Mouse (Mus musculus): ENCODE results near the gene Vcl. TPM values are rescaled to one million over a fixed set of nuclear protein-coding genes. Genes with fewer than 3 reads are reported as not detected.

Gene Vcl
- polyA plus RNA-seq, 1 experiment from 2014 or later = 108 TPM

DNA sequence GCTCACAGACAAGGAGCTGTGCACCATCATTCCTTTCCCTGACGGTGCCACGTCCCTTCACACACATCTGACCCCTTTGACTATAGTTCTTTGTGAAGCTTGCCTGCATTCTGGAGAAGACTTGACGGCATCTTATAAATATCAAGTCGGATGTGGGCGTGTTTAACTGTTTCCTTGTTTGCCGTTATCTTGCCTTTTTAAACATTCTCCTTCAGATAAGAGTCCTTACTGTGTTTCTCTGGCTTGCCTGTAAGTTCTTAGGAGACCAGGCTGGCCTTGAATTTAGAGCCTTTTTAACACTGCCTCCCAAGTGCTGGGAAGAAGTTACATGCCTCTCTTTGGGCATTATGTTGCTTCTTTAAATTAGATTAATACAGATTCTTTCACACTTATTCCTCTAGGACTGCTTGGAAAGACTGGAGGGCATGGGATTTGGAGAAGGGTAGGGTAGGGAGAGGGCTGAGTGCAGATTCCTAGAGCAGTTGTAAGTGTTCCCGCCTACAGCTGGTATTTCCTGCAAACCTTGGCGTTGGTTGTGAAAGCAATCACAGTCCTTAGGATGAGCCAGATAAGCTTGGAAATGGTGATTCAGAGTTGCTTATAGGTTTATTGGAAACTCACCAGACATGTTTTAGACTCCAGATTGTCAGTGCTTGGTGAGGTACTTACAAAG is 136.4 kb downstream of the Vcl start:
- Histone ChIP-seq H3K27ac (ENCODE audit: poor library complexity, severe bottlenecking) (peak overlapping the region; percentile 46), H3K4me1 (replicated peaks) (peaks cover 29% of the 10 kb centered on the region), H3K27me3 (replicated peaks) (no peaks in the 10 kb centered on the region), H3K9me3 (replicated peaks) (no peaks in the 10 kb centered on the region), H3K9ac (no peak overlapping the region), H3K4me3 (no peak overlapping the region), H3K4me2 (peak overlapping the region; percentile 10; the same call in 1 of the 2 replicates), H3K36me3 (no peaks in the 10 kb centered on the region)
- WGBS = 15% methylated on average over 8 of the region's 8 CpGs
- peak; percentile 64; the same call in 1 of the 2 replicates for ATAC-seq (ENCODE audit: insufficient number of reproducible peaks, low FRiP score)

- no peak overlapping the region for H3K4me3 ChIP-seq
- ATAC-seq (ENCODE audit: insufficient number of reproducible peaks, low FRiP score) = no peak
Observed at GRCm38 (mm10) chr14:21069594-21069993, 140.4 kb downstream of the Vcl start.

DNA sequence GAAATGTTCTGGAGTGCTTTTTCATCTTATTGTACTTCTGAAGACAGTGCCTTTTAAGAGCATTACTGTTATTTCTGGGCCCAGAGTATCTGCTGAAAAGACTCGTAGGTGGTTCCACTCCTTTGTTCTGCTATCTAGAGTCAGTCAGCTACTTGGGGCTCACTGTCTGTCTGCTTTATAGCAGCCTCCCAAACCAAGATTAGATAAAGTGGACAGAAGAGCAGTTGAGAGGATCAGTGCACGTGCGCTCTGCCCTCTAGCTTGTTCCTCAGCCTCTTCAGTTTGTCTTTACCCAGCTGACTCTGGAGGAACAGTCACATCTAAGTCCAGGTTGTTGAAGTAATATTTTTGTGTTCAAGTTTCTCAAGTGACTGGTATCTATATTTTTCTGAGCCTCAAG is 144.8 kb downstream of the Vcl start:
- no peak overlapping the region for H3K9ac ChIP-seq
- no peaks in the 10 kb centered on the region for H3K9me3 ChIP-seq (replicated peaks)
- H3K36me3 ChIP-seq = no peaks in the 10 kb centered on the region
- H3K27me3 ChIP-seq (replicated peaks) = no peaks in the 10 kb centered on the region
- no peak overlapping the region for H3K27ac ChIP-seq (ENCODE audit: poor library complexity, severe bottlenecking)
- no peak for ATAC-seq (ENCODE audit: insufficient number of reproducible peaks, low FRiP score)
- H3K4me1 ChIP-seq (replicated peaks) = peaks cover 46% of the 10 kb centered on the region
- H3K4me2 ChIP-seq = peak overlapping the region; percentile 28; the same call in 1 of the 2 replicates
- WGBS = 9% methylated on average over 3 of the region's 3 CpGs
- H3K4me3 ChIP-seq = no peak overlapping the region

More at GRCm38 (mm10) chr14:21069594-21069993, 140.4 kb downstream of the Vcl start:
- Histone ChIP-seq H3K4me2 (no peak overlapping the region), H3K9ac (no peak overlapping the region), H3K27ac (ENCODE audit: poor library complexity, severe bottlenecking) (no peak overlapping the region), H3K4me1 (replicated peaks) (peaks cover 35% of the 10 kb centered on the region), H3K27me3 (replicated peaks) (no peaks in the 10 kb centered on the region), H3K9me3 (replicated peaks) (no peaks in the 10 kb centered on the region), H3K36me3 (no peaks in the 10 kb centered on the region)
- WGBS = 75% methylated on average over 5 of the region's 5 CpGs

- H3K4me1 ChIP-seq (replicated peaks) = peaks cover 46% of the 10 kb centered on the region
- H3K36me3 ChIP-seq = no peaks in the 10 kb centered on the region
- no peak for ATAC-seq (ENCODE audit: insufficient number of reproducible peaks, low FRiP score)
- WGBS = 46% methylated on average over 11 of the region's 11 CpGs
- H3K27me3 ChIP-seq (replicated peaks) = no peaks in the 10 kb centered on the region
- H3K4me3 ChIP-seq = no peak overlapping the region
- peak overlapping the region; percentile 86; the same call in 1 of the 2 replicates for H3K27ac ChIP-seq (ENCODE audit: poor library complexity, severe bottlenecking)
- H3K9me3 ChIP-seq (replicated peaks) = no peaks in the 10 kb centered on the region
- peak overlapping the region; percentile 74 for H3K4me2 ChIP-seq
- no peak overlapping the region for H3K9ac ChIP-seq
Observed at GRCm38 (mm10) chr14:21074398-21075320, 145.5 kb downstream of the Vcl start.

- peak overlapping the region; percentile 72 for H3K9ac ChIP-seq
- H3K36me3 ChIP-seq = no peaks in the 10 kb centered on the region
- H3K4me3 ChIP-seq = peak overlapping the region; percentile 61
- no peaks in the 10 kb centered on the region for H3K27me3 ChIP-seq (replicated peaks)
- ATAC-seq (ENCODE audit: insufficient number of reproducible peaks, low FRiP score) = peak; percentile 99
- peak overlapping the region; percentile 74 for H3K4me2 ChIP-seq
- under 1% methylated on average over 59 of the region's 59 CpGs for WGBS
- H3K27ac ChIP-seq (ENCODE audit: poor library complexity, severe bottlenecking) = peak overlapping the region; percentile 86
- H3K4me1 ChIP-seq (replicated peaks) = peaks cover 45% of the 10 kb centered on the region
- no peaks in the 10 kb centered on the region for H3K9me3 ChIP-seq (replicated peaks)
Observed at GRCm38 (mm10) chr14:21075751-21076500, 146.7 kb downstream of the Vcl start.

DNA sequence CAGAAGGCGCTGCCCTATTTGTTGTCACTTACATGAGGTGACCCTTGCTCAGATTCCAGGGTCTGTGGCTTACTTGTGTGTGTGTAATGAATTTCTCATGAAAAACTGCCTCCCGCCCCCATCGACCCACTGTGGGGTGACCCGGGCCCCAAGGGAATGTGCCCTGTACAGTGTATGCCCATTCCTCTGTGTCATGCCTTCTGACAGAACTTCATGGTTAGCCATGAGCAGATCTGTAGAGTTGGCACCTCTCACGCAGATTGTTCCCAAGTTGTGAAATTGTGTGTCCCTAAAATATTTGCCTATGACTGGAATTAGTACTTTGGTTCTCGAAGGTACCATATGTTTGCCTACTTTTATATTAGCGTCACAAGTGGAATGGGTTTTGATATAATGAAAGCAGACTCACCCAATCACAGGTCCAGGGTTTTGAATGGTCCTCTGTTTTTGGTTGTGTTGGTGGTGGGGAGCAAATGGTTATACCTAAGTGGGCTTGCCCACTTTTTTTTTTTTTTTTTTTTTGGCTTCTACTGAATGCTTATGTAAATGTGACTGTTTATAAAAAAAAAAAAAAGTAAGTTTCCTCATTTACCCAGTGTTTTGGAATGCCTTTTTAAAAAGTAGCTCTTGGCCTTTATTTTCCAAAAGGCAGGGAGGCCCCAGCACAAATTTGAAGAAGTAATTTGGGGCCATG is 147.4 kb downstream of the Vcl start:
- Histone ChIP-seq H3K27me3 (replicated peaks) (no peaks in the 10 kb centered on the region), H3K27ac (ENCODE audit: poor library complexity, severe bottlenecking) (peak overlapping the region; percentile 86; the same call in 1 of the 2 replicates), H3K4me1 (replicated peaks) (peaks cover 49% of the 10 kb centered on the region), H3K4me3 (peak overlapping the region; percentile 61), H3K36me3 (no peaks in the 10 kb centered on the region), H3K9ac (peak overlapping the region; percentile 72), H3K4me2 (peak overlapping the region; percentile 74), H3K9me3 (replicated peaks) (no peaks in the 10 kb centered on the region)
- ATAC-seq (ENCODE audit: insufficient number of reproducible peaks, low FRiP score) = no peak
- 35% methylated on average over 7 of the region's 7 CpGs for WGBS

DNA sequence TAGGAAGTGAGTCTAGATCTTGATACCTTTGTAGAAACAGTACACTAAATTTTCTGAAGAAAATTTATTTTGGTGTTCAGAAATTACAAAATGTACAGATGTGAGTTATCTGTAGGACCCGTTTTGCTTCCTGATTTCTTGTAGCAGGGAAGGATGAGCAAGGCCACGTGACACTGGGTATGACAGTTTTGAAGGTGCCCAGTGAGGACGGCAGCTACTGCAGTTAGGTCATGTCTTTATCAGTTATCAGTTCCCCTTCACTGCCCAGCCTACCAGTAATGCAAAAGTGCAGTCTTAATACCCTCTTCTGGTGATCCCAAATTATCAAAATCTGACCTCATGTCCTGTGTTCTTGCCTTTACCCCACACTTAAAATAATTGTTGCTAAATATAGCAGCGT is 148.7 kb downstream of the Vcl start:
- Histone ChIP-seq H3K9me3 (replicated peaks) (no peaks in the 10 kb centered on the region), H3K27ac (ENCODE audit: poor library complexity, severe bottlenecking) (peak overlapping the region; percentile 54; the same call in 1 of the 2 replicates), H3K36me3 (no peaks in the 10 kb centered on the region), H3K9ac (no peak overlapping the region), H3K4me3 (0 out of 2 replicates have a peak overlapping the region, but pooled peaks have one; percentile 6), H3K27me3 (replicated peaks) (no peaks in the 10 kb centered on the region), H3K4me1 (replicated peaks) (peaks cover 58% of the 10 kb centered on the region), H3K4me2 (peak overlapping the region; percentile 55)
- no peak for ATAC-seq (ENCODE audit: insufficient number of reproducible peaks, low FRiP score)
- 18% methylated on average over 4 of the region's 4 CpGs for WGBS

GRCm38 (mm10) chr14:21078511-21078910 is 149.3 kb downstream of the Vcl start:
- H3K4me2 ChIP-seq = no peak overlapping the region
- H3K36me3 ChIP-seq = 0 out of 2 replicates have a peak, but pooled peaks cover 1% of the 10 kb centered on the region
- no peaks in the 10 kb centered on the region for H3K9me3 ChIP-seq (replicated peaks)
- H3K27me3 ChIP-seq (replicated peaks) = no peaks in the 10 kb centered on the region
- no peak for ATAC-seq (ENCODE audit: insufficient number of reproducible peaks, low FRiP score)
- H3K4me1 ChIP-seq (replicated peaks) = peaks cover 60% of the 10 kb centered on the region
- H3K9ac ChIP-seq = no peak overlapping the region
- no peak overlapping the region for H3K4me3 ChIP-seq
- peak overlapping the region; percentile 62; the same call in 1 of the 2 replicates for H3K27ac ChIP-seq (ENCODE audit: poor library complexity, severe bottlenecking)

DNA sequence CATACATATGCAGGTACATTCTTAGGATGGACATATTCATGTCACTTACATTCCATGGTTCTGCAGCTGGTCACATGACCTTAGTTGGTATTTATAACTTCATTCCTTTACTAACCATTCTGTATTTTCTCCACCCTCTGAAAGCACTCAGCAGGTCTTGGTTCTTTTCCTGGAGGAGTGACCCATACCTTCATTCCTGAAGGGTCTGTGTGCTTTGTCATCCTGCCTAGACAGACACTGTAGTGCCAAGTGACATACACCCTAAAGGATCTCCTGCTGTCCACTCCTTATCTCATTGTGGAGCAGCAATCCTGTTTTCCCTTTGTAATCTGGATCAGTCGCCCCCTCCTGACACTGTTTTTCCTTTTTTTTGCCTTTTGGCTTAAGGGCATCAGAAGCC is 153.6 kb downstream of the Vcl start:
- Histone ChIP-seq H3K4me1 (replicated peaks) (peaks cover 68% of the 10 kb centered on the region), H3K9me3 (replicated peaks) (no peaks in the 10 kb centered on the region), H3K36me3 (0 out of 2 replicates have a peak, but pooled peaks cover 3% of the 10 kb centered on the region), H3K4me2 (no peak overlapping the region), H3K9ac (no peak overlapping the region), H3K27me3 (replicated peaks) (no peaks in the 10 kb centered on the region), H3K4me3 (no peak overlapping the region), H3K27ac (ENCODE audit: poor library complexity, severe bottlenecking) (peak overlapping the region; percentile 32)
- no peak for ATAC-seq (ENCODE audit: insufficient number of reproducible peaks, low FRiP score)
- WGBS = 22% methylated on average over 1 of the region's 1 CpGs
